Mouse (Mus musculus) midbrain, embryonic 14.5 days (tissue): ENCODE measurements around the gene Map3k11. TPM values are rescaled to one million over a fixed set of nuclear protein-coding genes. Genes with fewer than 3 reads are reported as not detected.

Source experiments
- ATAC-seq: fragments of 200-750 bp; cut with Nextera tagmentation; 2 replicates; pipeline ENCODE4 v1.8.0; 2017; ENCODE audit warnings: moderate number of reproducible peaks, moderate library complexity; ENCODE audit not compliant: low FRiP score, low TSS enrichment
- DNase-seq: peaks from one replicate; pipeline ENCODE4 v3.0.0-alpha.2; 2015
- H3K27ac ChIP-seq: fragments of 300-500 bp; sonication (generic); replicated peaks from 2 replicates; pipeline ENCODE4 v1.5.1; 2014; ENCODE audit warnings: mild to moderate bottlenecking, low read depth, low read length, moderate library complexity
- H3K27me3 ChIP-seq: fragments of 300-500 bp; sonication (generic); 2 replicates; pipeline ENCODE4 v1.6.1; 2014; ENCODE audit warnings: low read length, control low read depth, mixed read lengths; ENCODE audit not compliant: control insufficient read depth, insufficient read depth
- H3K36me3 ChIP-seq: fragments of 300-500 bp; sonication (generic); 2 replicates; pipeline ENCODE4 v1.6.1; 2014; ENCODE audit warnings: low read length, control low read depth; ENCODE audit not compliant: control insufficient read depth, insufficient read depth
- H3K4me1 ChIP-seq: fragments of 300-500 bp; sonication (generic); 2 replicates; pipeline ENCODE4 v1.6.1; 2014; ENCODE audit warnings: mild to moderate bottlenecking, antibody characterized with exemption, low read length, control low read depth; ENCODE audit not compliant: control insufficient read depth, insufficient read depth
- H3K4me2 ChIP-seq: fragments of 300-500 bp; sonication (generic); 2 replicates; pipeline ENCODE4 v1.6.1; 2014; ENCODE audit warnings: mild to moderate bottlenecking, low read length, moderate library complexity
- H3K4me3 ChIP-seq: fragments of 300-500 bp; sonication (generic); replicated peaks from 2 replicates; pipeline ENCODE4 v1.5.1; 2014; ENCODE audit warnings: low read depth, low read length
- H3K9ac ChIP-seq: fragments of 300-500 bp; sonication (generic); replicated peaks from 2 replicates; pipeline ENCODE4 v1.6.1; 2014; ENCODE audit warnings: mild to moderate bottlenecking, low read length, moderate library complexity
- H3K9me3 ChIP-seq: fragments of 300-500 bp; sonication (generic); 2 replicates; pipeline ENCODE4 v1.6.1; 2016; ENCODE audit warnings: low read length, control low read depth, mixed read lengths; ENCODE audit not compliant: control insufficient read depth
- WGBS: fragments of 180-500 bp; shearing (Covaris S2); extraction: QIAGEN DNeasy Blood & Tissue Kit; methylation state at CpG from one replicate; pipeline ENCODE4 v1.1.7; 2014; 5-methylcytosine and 5-hydroxymethylcytosine counted together
- polyA plus RNA-seq: library from polyadenylated mRNA; unstranded; fragments of >200 nt; fragmentation: Nextera tagmentation; extraction: Ambion mirVana; gene quantifications from 2 replicates; pipeline ENCODE4 v1.2.1, GENCODE M21; 2014

The Map3k11 gene
- polyA plus RNA-seq, 1 experiment from 2014 or later, result 12.1 TPM

DNA sequence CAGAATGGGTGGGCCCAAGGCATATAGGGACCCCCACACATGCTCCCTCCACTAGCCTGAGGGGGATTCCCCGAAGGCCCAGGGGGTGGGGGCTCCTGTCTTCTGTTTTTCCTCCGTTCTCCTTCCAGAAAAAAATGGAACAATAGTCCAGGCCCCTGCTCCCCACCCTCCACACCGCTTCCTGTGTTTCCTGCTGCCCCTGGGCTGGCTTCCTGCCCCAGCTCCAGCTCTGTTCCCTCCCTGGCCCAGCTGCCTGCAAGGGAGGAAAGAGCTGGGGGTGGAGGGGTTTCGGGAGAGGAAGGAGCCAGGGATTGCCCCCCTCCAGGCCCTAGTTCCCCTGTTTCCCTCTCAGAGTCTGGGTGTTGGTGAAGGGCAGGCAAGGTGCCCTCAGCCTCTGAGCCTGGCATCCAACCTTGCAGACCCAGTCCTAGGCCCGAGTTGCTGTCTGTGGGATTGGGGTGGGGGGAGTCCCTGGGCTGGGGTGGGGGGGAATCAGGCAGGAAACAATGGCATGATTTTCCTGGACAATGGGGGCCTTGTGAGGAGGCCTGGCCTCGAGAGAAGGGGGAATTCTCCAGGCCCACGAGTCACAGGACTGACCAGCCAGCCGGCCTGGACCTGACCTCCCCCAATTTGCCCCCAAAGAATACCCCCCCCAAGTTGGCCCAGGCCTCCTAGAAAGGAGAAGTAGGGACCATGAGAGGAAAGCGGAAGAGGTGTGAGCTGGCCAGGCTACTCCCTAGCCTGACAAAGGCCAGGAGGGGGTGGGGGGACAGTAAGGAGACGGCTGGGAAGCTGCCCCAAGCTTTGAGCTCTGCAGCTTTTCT, 3.8 kb downstream of the Map3k11 start:
- 0 out of 2 replicates have a peak overlapping the region, but pooled peaks have one; percentile 8 for H3K4me3 ChIP-seq
- H3K4me1 ChIP-seq, result peaks cover 30% of the 10 kb centered on the region
- H3K36me3 ChIP-seq, result peaks cover 40% of the 10 kb centered on the region
- WGBS, result 69% methylated on average over 10 of the region's 10 CpGs
- DNase-seq, result no peak
- H3K9ac ChIP-seq, result peak overlapping the region; percentile 50
- H3K27ac ChIP-seq, result 0 out of 2 replicates have a peak overlapping the region, but pooled peaks have one; percentile 17
- H3K4me2 ChIP-seq, result peak overlapping the region; percentile 100
- ATAC-seq, result no peak
- no peaks in the 10 kb centered on the region for H3K9me3 ChIP-seq
- H3K27me3 ChIP-seq, result no peaks in the 10 kb centered on the region

- Histone ChIP-seq H3K4me2 (peak overlapping the region; percentile 100), H3K27ac (no peak overlapping the region), H3K9ac (no peak overlapping the region), H3K9me3 (no peaks in the 10 kb centered on the region), H3K27me3 (no peaks in the 10 kb centered on the region), H3K4me3 (no peak overlapping the region), H3K36me3 (peaks cover 46% of the 10 kb centered on the region), H3K4me1 (peaks cover 24% of the 10 kb centered on the region)
- ATAC-seq (no peak), DNase-seq (no peak)
- WGBS, result 85% methylated on average over 10 of the region's 10 CpGs
Measured at GRCm38 (mm10) chr19:5692913-5693396, 4.4 kb downstream of the Map3k11 start.

DNA sequence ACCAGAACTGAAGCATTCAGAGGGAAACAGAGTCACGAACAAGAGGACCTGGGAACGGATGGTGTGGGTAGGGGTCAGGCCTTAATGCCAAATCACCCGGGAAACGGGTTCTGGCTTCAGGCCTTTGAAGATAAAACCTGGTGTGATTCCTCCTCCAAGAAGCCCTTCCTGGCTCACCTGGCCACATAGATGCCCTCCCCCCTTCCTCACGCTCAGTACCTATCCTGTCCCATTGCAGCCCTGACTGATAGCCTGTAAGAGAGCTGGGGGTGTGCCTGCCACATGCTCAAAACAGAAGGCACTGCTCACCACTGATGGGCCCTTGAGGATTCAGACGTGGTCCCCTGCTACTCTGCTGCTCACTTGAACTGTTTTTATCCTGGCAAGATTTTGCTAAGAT, 5.3 kb downstream of the Map3k11 start:
- Histone ChIP-seq H3K9me3 (no peaks in the 10 kb centered on the region), H3K4me3 (no peak overlapping the region), H3K36me3 (peaks cover 55% of the 10 kb centered on the region), H3K27me3 (no peaks in the 10 kb centered on the region), H3K27ac (no peak overlapping the region), H3K9ac (no peak overlapping the region), H3K4me1 (peaks cover 23% of the 10 kb centered on the region; the same call in 1 of the 2 replicates), H3K4me2 (no peak overlapping the region)
- ATAC-seq (no peak), DNase-seq (no peak)
- WGBS, result 82% methylated on average over 6 of the region's 6 CpGs

GRCm38 (mm10) chr19:5695849-5696462, 7.4 kb downstream of the Map3k11 start:
- Histone ChIP-seq H3K27me3 (no peaks in the 10 kb centered on the region), H3K36me3 (peaks cover 72% of the 10 kb centered on the region), H3K27ac (no peak overlapping the region), H3K9me3 (no peaks in the 10 kb centered on the region), H3K4me2 (peak overlapping the region; percentile 53), H3K9ac (no peak overlapping the region; the same call in 1 of the 2 replicates), H3K4me3 (peak overlapping the region; percentile 22), H3K4me1 (peaks cover 7% of the 10 kb centered on the region; the same call in 1 of the 2 replicates)
- WGBS, result 5% methylated on average over 41 of the region's 41 CpGs
- DNase-seq (peak; percentile 57), ATAC-seq (no peak)

DNA sequence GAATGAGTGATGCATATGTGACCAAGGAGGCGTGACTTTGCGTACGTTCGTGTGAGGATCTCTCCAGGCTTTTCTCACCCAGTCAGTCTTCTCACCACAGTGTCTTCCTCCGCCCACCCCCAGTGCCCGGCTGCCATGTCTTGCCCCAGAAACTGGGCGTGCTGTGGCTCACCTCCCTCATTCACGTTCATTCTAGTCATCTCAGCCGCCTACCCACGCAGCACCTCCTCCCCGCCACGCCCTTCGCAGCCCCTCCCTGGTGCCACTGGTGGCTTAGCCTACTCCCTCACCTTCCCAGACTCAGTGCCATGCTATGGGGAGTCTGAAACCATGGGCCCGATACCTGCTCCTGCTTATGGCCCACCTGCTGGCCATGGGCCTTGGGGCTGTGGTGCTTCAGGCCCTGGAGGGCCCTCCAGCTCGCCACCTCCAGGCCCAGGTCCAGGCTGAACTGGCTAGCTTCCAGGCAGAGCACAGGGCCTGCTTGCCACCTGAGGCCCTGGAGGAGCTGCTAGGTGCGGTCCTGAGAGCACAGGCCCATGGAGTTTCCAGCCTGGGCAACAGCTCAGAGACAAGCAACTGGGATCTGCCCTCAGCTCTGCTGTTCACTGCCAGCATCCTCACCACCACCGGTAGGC, 15.7 kb downstream of the Map3k11 start, which contains the start of gene Kcnk7:
Gene Kcnk7, plus strand, starts transcription at position 205 of the 638 bp plus-strand sequence.
- H3K4me3 ChIP-seq, result no peak within 1 kb of the TSS

GRCm38 (mm10) chr19:5704801-5705571, 16.4 kb downstream of the Map3k11 start:
- DNase-seq (no peak), ATAC-seq (no peak; the same call in 1 of the 2 replicates)
- H3K4me1 ChIP-seq, result no peaks in the 10 kb centered on the region
- H3K4me3 ChIP-seq, result no peak overlapping the region
- 49% methylated on average over 10 of the region's 10 CpGs for WGBS
- no peak overlapping the region for H3K9ac ChIP-seq
- H3K4me2 ChIP-seq, result no peak overlapping the region
- peaks cover 67% of the 10 kb centered on the region for H3K36me3 ChIP-seq
- no peak overlapping the region for H3K27ac ChIP-seq
- H3K27me3 ChIP-seq, result no peaks in the 10 kb centered on the region
- no peaks in the 10 kb centered on the region for H3K9me3 ChIP-seq

More for the DNA sequence above, 15.7 kb downstream of the Map3k11 start, which contains the start of gene Kcnk7:
- Histone ChIP-seq H3K4me1 (no peaks in the 10 kb centered on the region), H3K27me3 (no peaks in the 10 kb centered on the region), H3K9me3 (no peaks in the 10 kb centered on the region), H3K9ac (no peak within 1 kb of the TSS), H3K36me3 (peaks cover 69% of the 10 kb centered on the region), H3K4me2 (no peak within 1 kb of the TSS), H3K27ac (no peak within 1 kb of the TSS)
- DNase-seq (no peak), ATAC-seq (no peak)
- WGBS, result 80% methylated on average over 17 of the region's 17 CpGs

DNA sequence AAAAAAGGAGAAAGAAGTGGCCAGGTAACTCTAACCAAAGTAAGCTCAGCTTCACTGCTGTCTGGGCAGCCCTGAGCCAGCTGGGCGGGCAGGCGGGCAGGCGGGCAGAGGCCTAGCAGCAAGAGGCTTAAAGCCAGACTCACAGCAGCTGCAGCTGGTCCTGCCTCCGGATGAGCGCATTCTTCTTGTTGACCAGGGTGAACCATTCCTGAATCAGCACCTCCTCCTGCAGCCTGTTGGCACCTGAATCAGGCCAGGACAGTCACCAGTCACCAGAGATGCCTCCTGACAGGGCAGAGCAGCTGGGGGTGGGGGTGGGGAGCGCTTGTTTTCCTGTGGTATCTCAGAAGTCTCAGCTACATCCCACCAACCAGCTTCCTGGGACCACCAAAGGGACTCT, 21.5 kb downstream of the Map3k11 start:
- no peak overlapping the region for H3K4me3 ChIP-seq
- WGBS, result 97% methylated on average over 6 of the region's 6 CpGs

DNA sequence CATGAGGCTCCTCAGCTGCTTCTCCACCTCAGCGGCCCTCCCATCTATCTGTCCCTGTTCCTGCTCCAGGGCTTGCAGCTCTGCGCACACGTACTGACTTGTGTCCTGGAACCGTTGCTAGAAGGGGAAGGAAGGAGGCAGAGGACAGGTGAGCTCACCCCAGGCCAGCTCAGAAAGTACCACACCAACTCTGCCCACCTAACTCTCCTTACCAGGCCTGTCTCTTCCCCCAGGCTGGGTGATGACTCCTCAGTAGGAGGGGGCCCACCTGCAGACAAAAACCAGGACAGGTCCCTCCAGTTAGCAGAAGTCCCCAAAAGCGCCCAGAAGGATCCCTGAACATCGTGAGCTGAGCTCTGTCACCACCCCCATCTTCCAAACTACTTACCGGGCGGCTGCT, 22.0 kb downstream of the Map3k11 start:
- H3K27ac ChIP-seq, result no peak overlapping the region
- H3K4me2 ChIP-seq, result no peak overlapping the region
- no peak for DNase-seq
- WGBS, result 79% methylated on average over 8 of the region's 8 CpGs
- no peak overlapping the region for H3K4me3 ChIP-seq
- no peaks in the 10 kb centered on the region for H3K27me3 ChIP-seq
- H3K9ac ChIP-seq, result no peak overlapping the region
- H3K9me3 ChIP-seq, result no peaks in the 10 kb centered on the region
- peaks cover 75% of the 10 kb centered on the region for H3K36me3 ChIP-seq
- ATAC-seq, result no peak
- no peaks in the 10 kb centered on the region for H3K4me1 ChIP-seq

More for the DNA sequence above, 21.5 kb downstream of the Map3k11 start:
- DNase-seq, result no peak
- no peak for ATAC-seq
- Histone ChIP-seq H3K4me2 (no peak overlapping the region), H3K27me3 (no peaks in the 10 kb centered on the region), H3K4me1 (no peaks in the 10 kb centered on the region), H3K27ac (no peak overlapping the region), H3K9ac (no peak overlapping the region), H3K36me3 (peaks cover 74% of the 10 kb centered on the region), H3K9me3 (no peaks in the 10 kb centered on the region)
